Mouse (Mus musculus) heart, embryonic 11.5 days (tissue): ENCODE results near the gene Nfkbib. TPM values are rescaled to one million over a fixed set of nuclear protein-coding genes. Genes with fewer than 3 reads are reported as not detected.

Experiments
- ATAC-seq: fragments of 200-750 bp; cut with Nextera tagmentation; replicated peaks from 2 replicates; pipeline ENCODE4 v1.8.0; 2017; ENCODE audit warnings: moderate library complexity; ENCODE audit not compliant: insufficient number of reproducible peaks, low FRiP score, low TSS enrichment
- H3K27ac ChIP-seq: fragments of 300-500 bp; sonication (generic); 2 replicates; pipeline ENCODE4 v1.5.1; 2014; ENCODE audit warnings: mild to moderate bottlenecking, low read depth, low read length
- H3K27me3 ChIP-seq: fragments of 300-500 bp; sonication (generic); 2 replicates; pipeline ENCODE4 v1.6.1; 2014; ENCODE audit warnings: mild to moderate bottlenecking, low read length, mixed read lengths; ENCODE audit not compliant: control insufficient read depth, insufficient read depth
- H3K36me3 ChIP-seq: fragments of 300-500 bp; sonication (generic); 2 replicates; pipeline ENCODE4 v1.6.1; 2014; ENCODE audit warnings: mild to moderate bottlenecking, low read length, moderate library complexity, mixed read lengths; ENCODE audit not compliant: control insufficient read depth, insufficient read depth
- H3K4me1 ChIP-seq: fragments of 300-500 bp; sonication (generic); 2 replicates; pipeline ENCODE4 v1.6.1; 2014; ENCODE audit warnings: low read length; ENCODE audit not compliant: control insufficient read depth, insufficient read depth
- H3K4me2 ChIP-seq: fragments of 300-500 bp; sonication (generic); 2 replicates; pipeline ENCODE4 v1.6.1; 2014; ENCODE audit warnings: mild to moderate bottlenecking, moderate library complexity
- H3K4me3 ChIP-seq: fragments of 300-500 bp; sonication (generic); 2 replicates; pipeline ENCODE4 v1.5.1; 2014; ENCODE audit warnings: low read depth, low read length
- H3K9ac ChIP-seq: fragments of 300-500 bp; sonication (generic); 2 replicates; pipeline ENCODE4 v1.6.1; 2014; ENCODE audit warnings: mild to moderate bottlenecking, low read depth, low read length, moderate library complexity
- H3K9me3 ChIP-seq: fragments of 300-500 bp; sonication (generic); replicated peaks from 2 replicates; pipeline ENCODE4 v1.6.1; 2016; ENCODE audit warnings: low read length; ENCODE audit not compliant: control insufficient read depth
- WGBS: fragments of 180-500 bp; shearing (Covaris S2); extraction: QIAGEN DNeasy Blood & Tissue Kit; methylation state at CpG from one replicate; pipeline ENCODE4 v1.1.7; 2014; ENCODE audit not compliant: insufficient replicate concordance; 5-methylcytosine and 5-hydroxymethylcytosine counted together
- polyA plus RNA-seq: library from polyadenylated mRNA; unstranded; fragments of >200 nt; fragmentation: Nextera tagmentation; extraction: Ambion mirVana; gene quantifications from 2 replicates; pipeline ENCODE4 v1.2.1, GENCODE M21; 2014

Gene Nfkbib
- polyA plus RNA-seq, 1 experiment from 2014 or later = 38.0 TPM

DNA sequence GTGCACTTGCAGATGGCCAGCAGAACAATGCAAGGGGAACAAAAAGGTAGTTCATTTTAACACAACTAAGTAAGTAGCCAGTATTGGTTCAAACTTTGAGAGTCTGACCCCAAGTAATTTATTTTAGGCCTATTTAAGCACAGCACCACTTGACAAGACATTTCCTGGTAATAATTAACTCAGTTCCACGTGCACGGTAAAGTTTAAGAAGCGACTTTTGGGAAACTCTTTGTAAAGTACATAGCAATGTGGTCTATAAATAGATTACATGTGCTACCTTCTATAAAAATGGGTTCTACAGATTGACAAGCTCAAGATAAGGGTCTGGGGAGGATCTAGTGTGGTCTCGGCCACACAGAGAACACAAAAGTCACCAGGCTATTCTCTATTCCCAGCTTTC is 36.4 kb upstream of the Nfkbib start:
- Histone ChIP-seq H3K4me3 (no peak overlapping the region), H3K36me3 (no peaks in the 10 kb centered on the region), H3K4me1 (peaks cover 32% of the 10 kb centered on the region), H3K9ac (0 out of 2 replicates have a peak overlapping the region, but pooled peaks have one; percentile 54), H3K27me3 (no peaks in the 10 kb centered on the region), H3K9me3 (no peaks in the 10 kb centered on the region), H3K27ac (peak overlapping the region; percentile 91), H3K4me2 (no peak overlapping the region)
- 51% methylated on average over 4 of the region's 4 CpGs for WGBS
- no peak for ATAC-seq

DNA sequence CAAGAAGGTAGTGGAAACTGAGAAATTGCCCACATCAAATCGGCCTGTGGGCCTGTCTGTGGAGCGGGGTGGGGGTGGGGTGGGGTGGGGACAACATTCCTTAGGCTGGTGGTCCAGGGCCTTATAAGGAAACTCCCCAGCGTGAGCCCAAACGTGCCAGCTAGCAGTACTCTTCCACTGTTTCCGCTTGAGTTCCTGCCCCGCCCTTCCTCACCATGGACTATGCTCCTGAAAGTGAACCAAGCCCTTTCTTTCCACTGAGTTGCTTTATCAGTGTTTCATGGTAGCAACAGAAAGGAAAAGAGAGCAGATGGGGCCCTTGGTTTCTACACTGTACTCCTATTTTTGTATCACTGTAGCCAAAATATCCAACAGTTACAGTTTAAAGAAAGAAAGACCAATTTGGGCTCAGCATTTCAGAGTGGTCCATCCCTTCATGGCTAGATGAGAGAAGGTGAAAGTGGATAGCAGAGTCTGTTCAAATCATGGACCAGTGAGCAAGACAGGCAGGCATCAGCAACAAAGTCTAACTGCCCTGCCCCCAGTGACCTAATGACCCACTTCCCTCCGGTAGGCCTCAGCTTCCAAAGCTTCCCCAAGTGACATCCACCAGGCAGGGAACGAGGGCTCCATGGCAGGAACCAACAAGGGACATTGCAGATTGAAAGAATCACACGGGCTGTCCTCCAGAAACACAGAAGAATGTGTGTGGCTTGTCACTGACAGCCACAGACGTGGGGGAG is 35.7 kb upstream of the Nfkbib start:
- H3K4me3 ChIP-seq = 0 out of 2 replicates have a peak overlapping the region, but pooled peaks have one; percentile 6
- H3K9ac ChIP-seq = peak overlapping the region; percentile 54; the same call in 1 of the 2 replicates
- 9% methylated on average over 10 of the region's 10 CpGs for WGBS
- peak overlapping the region; percentile 91 for H3K27ac ChIP-seq
- H3K9me3 ChIP-seq = no peaks in the 10 kb centered on the region
- H3K4me1 ChIP-seq = peaks cover 28% of the 10 kb centered on the region
- peak overlapping the region; percentile 44 for H3K4me2 ChIP-seq
- H3K36me3 ChIP-seq = no peaks in the 10 kb centered on the region
- peak; percentile 56; the same call in 1 of the 2 replicates for ATAC-seq
- H3K27me3 ChIP-seq = no peaks in the 10 kb centered on the region

DNA sequence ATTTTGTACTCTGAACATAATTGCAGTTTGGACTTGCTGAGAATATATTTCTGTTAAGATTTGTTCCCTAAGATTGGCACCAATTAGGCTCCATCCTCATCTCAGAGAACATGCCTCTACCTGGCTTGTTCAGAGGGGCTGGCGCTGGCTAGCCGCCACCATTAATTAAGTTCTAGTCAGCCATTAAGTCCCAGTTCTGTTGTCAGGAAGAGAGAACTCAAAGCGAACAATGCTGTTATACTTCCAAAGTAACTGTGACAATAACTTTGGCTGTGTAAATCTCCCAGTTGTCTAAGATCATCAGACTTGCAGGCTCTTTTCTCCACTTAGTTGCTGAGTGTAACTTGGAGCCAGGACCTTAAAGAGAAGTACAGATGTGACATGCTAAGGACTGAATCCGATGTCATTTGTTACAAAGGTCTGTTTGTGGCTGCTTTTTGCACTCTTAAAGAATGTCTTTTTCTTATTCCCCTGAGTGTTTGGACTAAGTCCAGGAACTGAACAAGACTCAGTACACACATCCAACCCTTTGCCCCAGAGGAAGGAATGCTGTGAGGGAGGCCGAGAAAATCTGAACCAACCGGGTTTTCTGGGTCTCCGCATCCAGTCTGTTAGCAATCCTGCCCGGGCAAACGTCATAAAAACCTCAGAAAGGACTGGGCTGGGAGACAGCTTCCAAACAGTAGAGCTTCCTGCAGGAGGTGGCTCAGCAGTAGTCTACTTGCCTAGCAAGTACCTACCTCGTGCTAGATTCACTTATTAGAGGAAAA is 34.8 kb upstream of the Nfkbib start:
- Histone ChIP-seq H3K36me3 (no peaks in the 10 kb centered on the region), H3K27ac (peak overlapping the region; percentile 91), H3K27me3 (no peaks in the 10 kb centered on the region), H3K4me1 (peaks cover 23% of the 10 kb centered on the region), H3K4me2 (peak overlapping the region; percentile 44), H3K4me3 (0 out of 2 replicates have a peak overlapping the region, but pooled peaks have one; percentile 6), H3K9ac (peak overlapping the region; percentile 53), H3K9me3 (no peaks in the 10 kb centered on the region)
- no peak for ATAC-seq
- 35% methylated on average over 10 of the region's 10 CpGs for WGBS

DNA sequence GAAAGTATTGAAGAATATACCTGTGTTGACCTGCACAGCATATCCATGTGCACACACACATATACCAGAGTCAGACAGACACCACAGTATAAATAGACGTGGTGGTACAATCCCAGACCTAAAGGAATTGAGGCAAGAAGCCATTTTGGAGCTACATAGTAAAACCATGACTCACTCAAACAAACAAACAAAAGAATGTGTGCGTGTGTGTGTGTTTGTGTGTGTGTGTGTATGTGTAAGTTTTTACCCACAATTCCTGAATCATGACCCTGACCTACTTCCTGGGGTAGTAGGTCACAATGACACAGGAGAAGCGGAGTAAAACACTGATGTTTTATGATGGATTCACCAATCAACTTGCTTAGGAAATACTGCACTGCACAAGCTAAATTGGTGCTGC is 34.1 kb upstream of the Nfkbib start:
- Histone ChIP-seq H3K27ac (no peak overlapping the region), H3K9me3 (no peaks in the 10 kb centered on the region), H3K36me3 (no peaks in the 10 kb centered on the region), H3K9ac (no peak overlapping the region), H3K4me2 (no peak overlapping the region), H3K27me3 (no peaks in the 10 kb centered on the region), H3K4me1 (peaks cover 29% of the 10 kb centered on the region), H3K4me3 (no peak overlapping the region)
- no peak for ATAC-seq
- WGBS = 69% methylated on average over 3 of the region's 3 CpGs

DNA sequence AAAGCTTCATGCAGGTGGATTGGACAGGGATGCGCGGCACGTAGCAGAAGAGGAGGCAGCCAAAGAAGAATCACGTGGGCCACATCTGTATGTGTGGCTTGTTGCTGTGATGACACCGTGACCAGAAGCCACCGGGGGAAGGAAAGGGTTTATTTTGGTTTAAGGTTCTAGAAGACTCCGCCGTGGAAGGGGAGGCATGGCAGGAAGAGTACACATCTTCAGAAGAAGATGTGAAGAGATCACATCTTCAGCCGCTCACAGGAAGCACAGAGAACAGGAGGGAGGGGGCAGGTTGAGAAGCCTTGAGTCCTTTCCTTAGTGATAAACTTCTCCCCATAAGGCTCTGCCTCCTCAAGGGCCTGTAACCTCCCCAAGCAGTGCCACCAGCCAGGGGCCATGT is 32.7 kb upstream of the Nfkbib start:
- Histone ChIP-seq H3K4me1 (peaks cover 29% of the 10 kb centered on the region), H3K9ac (no peak overlapping the region), H3K4me2 (no peak overlapping the region), H3K4me3 (no peak overlapping the region), H3K27me3 (no peaks in the 10 kb centered on the region), H3K9me3 (no peaks in the 10 kb centered on the region), H3K27ac (no peak overlapping the region), H3K36me3 (no peaks in the 10 kb centered on the region)
- WGBS = 86% methylated on average over 9 of the region's 9 CpGs
- ATAC-seq = no peak

DNA sequence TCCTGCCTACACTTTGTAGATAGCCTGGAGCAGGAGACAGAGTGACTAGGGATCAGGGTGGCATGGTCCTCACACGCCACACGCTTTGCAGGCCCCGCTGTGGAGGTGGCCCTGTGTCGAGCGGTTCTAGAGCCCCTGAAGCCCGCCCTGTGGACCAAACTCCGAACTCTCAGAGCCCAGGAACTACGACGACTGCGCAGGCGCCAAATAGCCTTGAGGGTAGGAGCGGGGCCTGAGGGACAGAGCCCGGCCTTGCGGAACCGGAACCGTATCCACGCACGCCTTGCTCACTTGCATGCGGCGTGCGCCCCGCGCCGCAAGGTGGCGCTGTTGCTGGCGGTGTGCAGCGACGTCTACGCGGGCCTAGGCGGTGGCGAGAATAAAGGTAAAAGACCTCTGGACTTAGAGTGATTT is 29.3 kb upstream of the Nfkbib start:
- Histone ChIP-seq H3K9me3 (no peaks in the 10 kb centered on the region), H3K36me3 (no peaks in the 10 kb centered on the region), H3K27ac (peak overlapping the region; percentile 59; the same call in 1 of the 2 replicates), H3K27me3 (no peaks in the 10 kb centered on the region), H3K4me2 (peak overlapping the region; percentile 64), H3K9ac (peak overlapping the region; percentile 71; the same call in 1 of the 2 replicates), H3K4me1 (peaks cover 7% of the 10 kb centered on the region; the same call in 1 of the 2 replicates), H3K4me3 (peak overlapping the region; percentile 28)
- ATAC-seq = peak; percentile 63
- WGBS = 15% methylated on average over 32 of the region's 32 CpGs

DNA sequence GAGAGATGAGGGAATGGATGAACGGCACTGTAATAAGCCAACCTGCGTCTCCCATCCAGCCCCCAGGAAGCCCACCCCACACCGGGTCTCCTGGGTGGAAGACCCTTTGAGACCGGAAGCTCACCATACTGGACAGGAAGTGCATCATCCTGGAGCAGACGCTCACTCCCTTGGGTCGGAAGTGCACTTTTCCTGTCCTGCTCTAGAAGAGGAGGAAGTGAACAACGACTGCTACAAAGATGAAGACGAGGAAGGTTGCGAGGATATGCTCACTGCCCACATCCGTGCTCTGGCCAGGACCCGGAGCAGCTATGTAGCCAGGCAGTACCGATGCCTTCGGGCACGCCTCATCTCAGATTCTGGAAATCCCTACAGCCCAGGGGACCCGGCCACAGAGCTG is 28.5 kb upstream of the Nfkbib start:
- no peak overlapping the region; the same call in 1 of the 2 replicates for H3K4me3 ChIP-seq
- no peaks in the 10 kb centered on the region for H3K36me3 ChIP-seq
- H3K4me2 ChIP-seq = peak overlapping the region; percentile 64
- H3K27ac ChIP-seq = no peak overlapping the region
- peak overlapping the region; percentile 71; the same call in 1 of the 2 replicates for H3K9ac ChIP-seq
- no peaks in the 10 kb centered on the region for H3K27me3 ChIP-seq
- WGBS = 63% methylated on average over 15 of the region's 15 CpGs
- no peaks in the 10 kb centered on the region for H3K9me3 ChIP-seq
- ATAC-seq = no peak
- H3K4me1 ChIP-seq = peaks cover 7% of the 10 kb centered on the region; the same call in 1 of the 2 replicates

DNA sequence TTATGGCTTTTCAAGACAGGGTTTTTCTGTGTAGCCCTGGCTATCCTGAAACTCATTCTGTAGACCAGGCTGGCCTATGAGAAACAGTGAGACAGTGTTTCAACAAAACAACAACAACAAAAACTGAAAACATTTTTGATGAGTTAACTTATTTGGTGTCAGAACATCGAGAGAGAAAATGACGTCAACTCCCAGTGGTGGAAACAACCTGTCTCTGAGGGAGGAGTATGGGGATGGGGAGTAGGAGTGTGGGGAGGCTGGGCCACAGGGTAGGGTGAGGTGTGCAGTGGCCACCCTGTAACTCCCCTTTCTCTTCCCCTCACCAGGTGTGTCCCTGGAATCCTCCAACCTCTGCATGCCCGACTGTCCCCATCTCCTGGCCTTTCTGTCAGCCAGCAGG is 27.2 kb upstream of the Nfkbib start:
- H3K4me3 ChIP-seq = no peak overlapping the region
- peaks cover 7% of the 10 kb centered on the region; the same call in 1 of the 2 replicates for H3K4me1 ChIP-seq
- ATAC-seq = no peak
- 73% methylated on average over 3 of the region's 3 CpGs for WGBS
- no peak overlapping the region for H3K9ac ChIP-seq
- no peak overlapping the region for H3K4me2 ChIP-seq
- H3K27ac ChIP-seq = no peak overlapping the region
- no peaks in the 10 kb centered on the region for H3K27me3 ChIP-seq
- H3K36me3 ChIP-seq = no peaks in the 10 kb centered on the region
- H3K9me3 ChIP-seq = no peaks in the 10 kb centered on the region
